Mouse (Mus musculus) layer of hippocampus, adult 9-11 months (tissue): ENCODE data around the gene Rims4.
A peak's percentile ranks its signal among the peaks of the same experiment; 100 is the strongest.

Experiments
- DNase-seq: peaks from one replicate; pipeline ENCODE4 v3.0.0; 2022

Rims4 gene

GRCm38 (mm10) chr2:163909604-163910003, 8.9 kb downstream of the Rims4 start:
- no peak for DNase-seq

DNA sequence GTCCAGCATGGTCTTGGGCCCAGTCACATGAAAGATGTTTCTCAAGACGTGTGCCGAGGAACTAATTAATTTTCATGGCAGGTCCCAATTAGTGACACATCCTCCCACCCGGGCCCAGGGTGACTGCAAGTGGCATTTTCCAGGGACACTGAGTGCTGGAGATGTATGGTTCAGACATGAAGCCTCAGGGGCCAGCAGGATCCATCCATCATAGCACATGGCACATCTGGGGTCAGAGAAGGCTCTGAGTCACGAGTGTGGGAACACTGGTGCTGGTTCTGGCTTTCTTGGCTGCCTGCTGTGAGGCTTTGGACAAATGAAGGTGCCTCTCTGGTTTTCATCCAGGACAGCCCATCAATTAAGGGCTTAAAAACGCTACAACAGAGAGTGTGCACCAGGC, 11.4 kb downstream of the Rims4 start:
- no peak for DNase-seq

DNA sequence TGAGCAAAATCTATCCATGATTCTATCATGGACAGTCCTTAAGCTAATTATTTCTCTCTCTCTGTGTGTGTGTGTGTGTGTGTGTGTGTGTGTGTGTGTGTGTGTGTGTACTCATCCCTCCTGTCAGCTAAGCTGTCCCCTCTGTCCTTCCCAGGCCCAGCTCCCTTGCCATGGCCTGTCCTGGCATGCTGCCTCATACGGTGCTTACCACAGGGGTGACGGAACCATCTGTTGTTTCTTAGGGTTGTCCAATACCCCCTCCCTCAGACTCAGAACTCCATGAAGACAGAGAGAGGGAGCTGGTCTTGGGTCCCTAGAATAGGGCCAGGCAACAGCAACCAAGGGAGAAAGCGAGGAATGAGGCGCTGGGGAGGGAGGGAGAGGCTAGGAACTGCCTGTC, 14.2 kb downstream of the Rims4 start:
- no peak for DNase-seq

GRCm38 (mm10) chr2:163903461-163903860, 15.0 kb downstream of the Rims4 start:
- DNase-seq = no peak

- no peak for DNase-seq
Measured at GRCm38 (mm10) chr2:163902448-163902847, 16.0 kb downstream of the Rims4 start.

GRCm38 (mm10) chr2:163901043-163901442, 17.4 kb downstream of the Rims4 start:
- DNase-seq = no peak

GRCm38 (mm10) chr2:163899910-163900411, 18.5 kb downstream of the Rims4 start:
- no peak for DNase-seq

GRCm38 (mm10) chr2:163897988-163898535, 20.4 kb downstream of the Rims4 start:
- no peak for DNase-seq

DNA sequence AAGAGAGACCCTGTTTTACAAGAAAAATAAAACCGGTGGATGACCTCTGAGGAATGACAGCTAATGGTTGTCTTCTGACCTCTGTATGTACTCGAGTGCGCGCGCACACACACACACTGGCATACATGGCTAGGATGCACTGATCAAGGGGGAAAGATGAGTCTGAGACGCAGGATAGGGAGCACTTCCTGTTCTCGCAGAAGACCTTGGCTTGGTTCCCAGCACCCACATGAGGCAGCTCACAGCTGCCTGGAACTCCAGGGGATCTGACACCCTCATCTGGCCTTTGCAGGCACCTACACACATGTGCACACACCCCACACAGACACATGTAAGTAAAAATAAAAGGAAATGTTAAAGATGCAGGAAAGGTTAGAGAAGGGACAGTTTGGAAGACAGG, 21.5 kb downstream of the Rims4 start:
- DNase-seq = no peak

GRCm38 (mm10) chr2:163895156-163895555, 23.3 kb downstream of the Rims4 start:
- no peak for DNase-seq

- DNase-seq = no peak
Measured at GRCm38 (mm10) chr2:163893446-163894370, 24.8 kb downstream of the Rims4 start.

DNA sequence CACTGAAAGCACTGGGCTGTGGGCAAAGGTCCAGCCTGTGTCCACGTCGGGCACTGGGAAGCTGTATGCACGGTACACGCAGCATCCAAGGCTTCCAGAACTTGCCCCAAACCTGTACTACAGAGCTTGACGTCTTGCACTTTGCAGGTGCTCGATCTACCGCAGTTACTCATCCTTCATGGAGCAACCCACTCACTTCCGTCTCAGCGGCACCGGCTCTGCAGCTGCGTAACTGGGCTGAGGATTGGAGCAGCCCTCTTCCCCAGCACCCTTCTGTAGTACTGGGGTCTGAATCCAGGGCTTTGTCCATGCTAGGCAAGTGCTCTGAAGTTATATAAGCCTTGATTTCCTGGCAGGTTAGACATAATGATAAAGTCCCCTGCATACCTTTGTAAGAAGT, 27.2 kb downstream of the Rims4 start:
- no peak for DNase-seq

DNA sequence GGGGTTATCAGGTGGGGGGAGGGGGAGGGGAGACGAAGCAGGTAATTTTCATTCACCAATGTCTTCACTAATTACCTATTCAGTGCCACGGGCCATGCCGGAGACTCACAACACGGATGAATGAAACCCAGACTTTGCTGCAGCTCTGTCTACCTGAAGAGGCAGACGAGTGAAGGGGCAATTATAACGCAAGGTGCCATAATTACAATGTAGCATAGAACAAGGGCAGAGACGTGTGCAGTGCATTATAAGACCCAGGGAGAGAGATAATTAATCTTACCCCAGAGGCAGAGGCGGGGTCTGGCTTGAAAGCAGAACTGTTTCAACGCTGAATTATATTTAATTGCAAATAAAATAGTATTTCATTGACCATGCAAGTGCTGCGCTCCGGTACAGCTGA, 27.9 kb downstream of the Rims4 start:
- DNase-seq = no peak

GRCm38 (mm10) chr2:163889411-163889810, 29.1 kb downstream of the Rims4 start:
- no peak for DNase-seq

GRCm38 (mm10) chr2:163882859-163883652, 35.4 kb downstream of the Rims4 start:
- no peak for DNase-seq

DNA sequence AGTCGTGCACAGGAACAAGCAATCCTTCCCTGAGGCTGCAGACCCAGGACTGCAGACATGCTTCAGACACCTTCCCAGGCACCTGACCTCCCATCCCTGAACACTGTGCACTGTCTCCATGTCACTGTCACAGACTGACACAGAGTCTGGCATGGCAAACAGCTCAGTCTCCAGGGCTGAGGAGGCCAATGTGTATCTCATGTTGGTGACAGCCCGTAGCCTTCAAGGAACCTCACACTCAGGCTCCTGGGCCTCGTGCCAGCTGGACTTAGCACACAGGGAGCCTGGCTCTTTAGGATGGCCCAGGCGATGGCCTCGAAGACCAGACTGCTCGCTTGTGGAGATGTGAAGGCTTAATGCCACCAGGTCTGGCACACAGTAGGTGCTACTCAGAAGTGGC, 37.6 kb downstream of the Rims4 start:
- DNase-seq = no peak

GRCm38 (mm10) chr2:163876830-163877498, 41.5 kb downstream of the Rims4 start:
- DNase-seq = no peak

GRCm38 (mm10) chr2:163875484-163875883, 43.0 kb downstream of the Rims4 start:
- peak; percentile 37 for DNase-seq

- no peak for DNase-seq
Measured at GRCm38 (mm10) chr2:163874877-163875276, 43.6 kb downstream of the Rims4 start.

DNA sequence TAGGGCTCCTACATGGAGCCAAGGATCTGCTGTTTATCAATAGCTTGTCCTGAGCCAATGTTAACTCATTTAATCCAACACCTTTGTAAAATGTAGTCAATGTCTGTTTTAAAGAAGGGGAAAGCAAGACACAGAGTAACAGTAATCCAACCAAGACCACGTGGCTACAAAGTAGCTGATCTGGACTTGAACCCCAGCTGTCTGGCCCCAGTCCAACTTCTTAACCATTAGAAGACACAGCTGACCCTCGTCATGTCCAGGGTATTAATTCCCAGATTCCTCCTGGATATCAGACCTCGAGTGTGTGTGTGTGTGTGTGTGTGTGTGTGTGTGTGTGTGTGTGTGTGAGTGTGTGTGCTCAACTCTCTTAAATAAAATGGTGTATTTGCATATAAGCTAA, 46.6 kb downstream of the Rims4 start:
- DNase-seq = no peak

GRCm38 (mm10) chr2:163871266-163871665, 47.2 kb downstream of the Rims4 start:
- no peak for DNase-seq

DNA sequence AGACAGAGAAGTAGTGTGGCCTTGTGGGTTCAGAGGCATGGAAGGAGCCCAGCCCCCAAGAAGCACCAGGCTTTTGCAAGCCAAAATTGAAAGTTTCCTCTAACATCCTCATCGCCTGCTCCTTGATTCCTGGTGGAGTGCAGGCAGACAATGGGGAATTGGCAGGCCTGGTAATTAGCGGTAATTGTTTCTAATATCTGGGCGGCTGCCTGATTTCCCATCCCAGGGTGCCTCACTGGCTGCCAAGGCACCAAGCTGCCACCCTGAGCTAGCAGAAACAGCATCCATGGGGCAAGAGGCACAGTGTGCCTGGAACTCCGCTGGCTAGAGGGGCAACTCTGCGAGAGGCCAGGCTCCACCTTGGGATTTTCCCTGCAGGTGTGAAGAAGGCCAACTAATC, 48.7 kb downstream of the Rims4 start:
- peak; percentile 32 for DNase-seq

GRCm38 (mm10) chr2:163866061-163866460, 52.4 kb downstream of the Rims4 start:
- no peak for DNase-seq
